Mouse (Mus musculus): Measurements from ENCODE around the gene 1500011B03Rik. TPM values are rescaled to one million over a fixed set of nuclear protein-coding genes. Genes with fewer than 3 reads are reported as not detected.

Gene 1500011B03Rik
- polyA plus RNA-seq, 1 experiment from 2014 or later: 111 TPM

GRCm38 (mm10) chr5:114794609-114795008, 28.7 kb downstream of the 1500011B03Rik start:
- 75% methylated on average over 4 of the region's 4 CpGs for WGBS

GRCm38 (mm10) chr5:114793317-114793716, 30.0 kb downstream of the 1500011B03Rik start:
- Histone ChIP-seq H3K4me1 (ENCODE audit: insufficient read depth, low read length) (peaks cover 14% of the 10 kb centered on the region; the same call in 1 of the 2 replicates), H3K27ac (ENCODE audit: low read length) (no peak overlapping the region), H3K27me3 (ENCODE audit: insufficient read depth, low read length) (no peaks in the 10 kb centered on the region), H3K4me2 (replicated peaks; ENCODE audit: low read depth, low read length) (no peak overlapping the region), H3K9me3 (ENCODE audit: low read length) (no peaks in the 10 kb centered on the region), H3K4me3 (ENCODE audit: low read length) (no peak overlapping the region), H3K36me3 (ENCODE audit: insufficient read depth, low read length) (peaks cover 31% of the 10 kb centered on the region), H3K9ac (replicated peaks; ENCODE audit: low read length) (no peak overlapping the region)
- no peak for ATAC-seq (ENCODE audit: low FRiP score, low TSS enrichment)
- 73% methylated on average over 7 of the region's 7 CpGs for WGBS

More at GRCm38 (mm10) chr5:114794609-114795008, 28.7 kb downstream of the 1500011B03Rik start:
- H3K4me3 ChIP-seq (ENCODE audit: low read length): no peak overlapping the region
- no peaks in the 10 kb centered on the region for H3K27me3 ChIP-seq (ENCODE audit: insufficient read depth, low read length)
- H3K4me1 ChIP-seq (ENCODE audit: insufficient read depth, low read length): peaks cover 14% of the 10 kb centered on the region; the same call in 1 of the 2 replicates
- H3K9me3 ChIP-seq (ENCODE audit: low read length): no peaks in the 10 kb centered on the region
- no peak overlapping the region for H3K27ac ChIP-seq (ENCODE audit: low read length)
- H3K36me3 ChIP-seq (ENCODE audit: insufficient read depth, low read length): peaks cover 34% of the 10 kb centered on the region
- ATAC-seq (ENCODE audit: low FRiP score, low TSS enrichment): no peak
- H3K9ac ChIP-seq (replicated peaks; ENCODE audit: low read length): 0 out of 2 replicates have a peak overlapping the region, but pooled peaks have one; percentile 9
- no peak overlapping the region for H3K4me2 ChIP-seq (replicated peaks; ENCODE audit: low read depth, low read length)

DNA sequence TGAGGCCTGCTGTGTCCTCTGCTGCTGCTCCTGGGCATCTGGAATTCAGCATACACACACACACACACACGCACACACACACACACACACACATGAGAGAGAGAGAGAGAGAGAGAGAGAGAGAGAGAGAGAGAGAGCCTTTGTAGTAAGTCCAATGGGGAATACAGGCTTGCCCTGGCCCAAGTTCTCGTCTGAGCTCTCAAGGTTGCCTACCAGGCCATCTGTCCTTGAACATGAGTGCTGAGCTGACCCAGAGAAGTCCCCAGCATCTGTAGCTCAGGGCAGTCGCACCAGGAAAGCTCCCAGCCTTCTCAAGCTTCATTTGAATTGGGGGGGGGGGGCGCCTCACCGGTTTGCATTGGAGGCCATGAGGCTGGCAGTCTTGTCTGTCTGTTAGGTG, 38.1 kb downstream of the 1500011B03Rik start:
- H3K9me3 ChIP-seq (ENCODE audit: low read length): no peaks in the 10 kb centered on the region
- no peak for ATAC-seq (ENCODE audit: low FRiP score, low TSS enrichment)
- no peaks in the 10 kb centered on the region for H3K27me3 ChIP-seq (ENCODE audit: insufficient read depth, low read length)
- WGBS: 88% methylated on average over 5 of the region's 5 CpGs
- H3K36me3 ChIP-seq (ENCODE audit: insufficient read depth, low read length): peaks cover 13% of the 10 kb centered on the region
- H3K4me1 ChIP-seq (ENCODE audit: insufficient read depth, low read length): peaks cover 13% of the 10 kb centered on the region
- H3K4me3 ChIP-seq (ENCODE audit: low read length): no peak overlapping the region
- no peak overlapping the region for H3K4me2 ChIP-seq (replicated peaks; ENCODE audit: low read depth, low read length)
- H3K27ac ChIP-seq (ENCODE audit: low read length): peak overlapping the region; percentile 40; the same call in 1 of the 2 replicates
- H3K9ac ChIP-seq (replicated peaks; ENCODE audit: low read length): no peak overlapping the region

- 71% methylated on average over 16 of the region's 16 CpGs for WGBS
- Histone ChIP-seq H3K4me1 (ENCODE audit: insufficient read depth, low read length) (peaks cover 18% of the 10 kb centered on the region), H3K4me3 (ENCODE audit: low read length) (no peak overlapping the region), H3K36me3 (ENCODE audit: insufficient read depth, low read length) (peaks cover 13% of the 10 kb centered on the region), H3K9ac (replicated peaks; ENCODE audit: low read length) (no peak overlapping the region), H3K9me3 (ENCODE audit: low read length) (no peaks in the 10 kb centered on the region), H3K27me3 (ENCODE audit: insufficient read depth, low read length) (no peaks in the 10 kb centered on the region), H3K27ac (ENCODE audit: low read length) (peak overlapping the region; percentile 40; the same call in 1 of the 2 replicates), H3K4me2 (replicated peaks; ENCODE audit: low read depth, low read length) (no peak overlapping the region)
- 0 out of 2 replicates have a peak, but pooled peaks have one; percentile 20 for ATAC-seq (ENCODE audit: low FRiP score, low TSS enrichment)
These were observed 38.6 kb downstream of the 1500011B03Rik start for GRCm38 (mm10) chr5:114784622-114785165.

DNA sequence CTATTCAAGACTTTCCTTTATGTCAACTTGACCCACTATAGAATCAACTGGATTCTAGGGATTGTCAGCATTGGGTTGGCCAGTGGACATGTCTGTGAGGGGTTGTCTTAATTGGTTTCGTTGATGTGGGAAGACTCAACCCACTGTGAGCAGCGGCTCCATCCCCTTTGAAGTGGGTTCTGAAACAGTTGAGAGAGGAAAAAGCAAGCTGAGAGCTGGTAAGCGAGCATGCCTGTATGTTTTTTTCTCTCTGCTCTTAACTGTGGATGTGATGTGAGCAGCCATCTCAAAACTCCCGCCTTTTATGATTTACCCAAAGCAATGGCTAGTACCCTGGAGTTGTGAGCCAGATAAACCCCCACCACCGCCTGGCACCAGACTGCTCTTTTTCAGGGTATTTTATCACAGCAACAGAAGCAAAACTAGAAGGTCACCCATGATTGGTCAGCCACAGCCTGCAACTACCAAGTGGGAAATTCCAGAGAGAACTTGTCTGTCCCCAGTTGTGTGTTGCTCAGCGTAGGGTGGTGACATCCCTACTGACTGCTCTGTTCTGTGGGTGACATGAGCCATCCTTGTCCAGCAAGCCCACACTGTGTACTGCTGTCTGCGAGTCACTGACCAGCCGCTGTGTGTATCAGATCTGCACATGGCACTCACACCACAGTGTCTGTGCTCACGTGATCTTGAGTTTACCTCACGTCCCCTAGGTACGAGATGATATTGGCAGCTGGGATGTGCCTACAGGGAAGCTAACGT, 39.7 kb downstream of the 1500011B03Rik start:
- Histone ChIP-seq H3K4me3 (ENCODE audit: low read length) (no peak overlapping the region), H3K9ac (replicated peaks; ENCODE audit: low read length) (no peak overlapping the region), H3K27ac (ENCODE audit: low read length) (no peak overlapping the region), H3K4me1 (ENCODE audit: insufficient read depth, low read length) (peaks cover 18% of the 10 kb centered on the region), H3K9me3 (ENCODE audit: low read length) (no peaks in the 10 kb centered on the region), H3K36me3 (ENCODE audit: insufficient read depth, low read length) (peaks cover 8% of the 10 kb centered on the region), H3K27me3 (ENCODE audit: insufficient read depth, low read length) (no peaks in the 10 kb centered on the region), H3K4me2 (replicated peaks; ENCODE audit: low read depth, low read length) (no peak overlapping the region)
- no peak for ATAC-seq (ENCODE audit: low FRiP score, low TSS enrichment)
- WGBS: 82% methylated on average over 12 of the region's 12 CpGs

- Histone ChIP-seq H3K9ac (replicated peaks; ENCODE audit: low read length) (no peak overlapping the region), H3K4me2 (replicated peaks; ENCODE audit: low read depth, low read length) (no peak overlapping the region), H3K36me3 (ENCODE audit: insufficient read depth, low read length) (peaks cover 8% of the 10 kb centered on the region), H3K9me3 (ENCODE audit: low read length) (no peaks in the 10 kb centered on the region), H3K4me1 (ENCODE audit: insufficient read depth, low read length) (peaks cover 18% of the 10 kb centered on the region), H3K4me3 (ENCODE audit: low read length) (no peak overlapping the region), H3K27ac (ENCODE audit: low read length) (no peak overlapping the region), H3K27me3 (ENCODE audit: insufficient read depth, low read length) (no peaks in the 10 kb centered on the region)
- 73% methylated on average over 9 of the region's 9 CpGs for WGBS
- no peak for ATAC-seq (ENCODE audit: low FRiP score, low TSS enrichment)
These were observed 40.3 kb downstream of the 1500011B03Rik start for GRCm38 (mm10) chr5:114782991-114783390.

- no peak overlapping the region for H3K9ac ChIP-seq (replicated peaks; ENCODE audit: low read length)
- 82% methylated on average over 7 of the region's 7 CpGs for WGBS
- ATAC-seq (ENCODE audit: low FRiP score, low TSS enrichment): no peak
- H3K4me2 ChIP-seq (replicated peaks; ENCODE audit: low read depth, low read length): no peak overlapping the region
- H3K4me1 ChIP-seq (ENCODE audit: insufficient read depth, low read length): peaks cover 25% of the 10 kb centered on the region
- no peaks in the 10 kb centered on the region for H3K36me3 ChIP-seq (ENCODE audit: insufficient read depth, low read length)
- no peak overlapping the region for H3K4me3 ChIP-seq (ENCODE audit: low read length)
- H3K27ac ChIP-seq (ENCODE audit: low read length): no peak overlapping the region
- no peaks in the 10 kb centered on the region for H3K27me3 ChIP-seq (ENCODE audit: insufficient read depth, low read length)
- no peaks in the 10 kb centered on the region for H3K9me3 ChIP-seq (ENCODE audit: low read length)
These were observed 42.4 kb downstream of the 1500011B03Rik start for GRCm38 (mm10) chr5:114780912-114781311.

- no peak overlapping the region for H3K4me3 ChIP-seq (ENCODE audit: low read length)
- H3K36me3 ChIP-seq (ENCODE audit: insufficient read depth, low read length): no peaks in the 10 kb centered on the region
- no peak overlapping the region for H3K9ac ChIP-seq (replicated peaks; ENCODE audit: low read length)
- no peak for ATAC-seq (ENCODE audit: low FRiP score, low TSS enrichment)
- H3K27me3 ChIP-seq (ENCODE audit: insufficient read depth, low read length): no peaks in the 10 kb centered on the region
- peaks cover 33% of the 10 kb centered on the region for H3K4me1 ChIP-seq (ENCODE audit: insufficient read depth, low read length)
- H3K4me2 ChIP-seq (replicated peaks; ENCODE audit: low read depth, low read length): no peak overlapping the region
- H3K27ac ChIP-seq (ENCODE audit: low read length): no peak overlapping the region
- 42% methylated on average over 7 of the region's 7 CpGs for WGBS
- no peaks in the 10 kb centered on the region for H3K9me3 ChIP-seq (ENCODE audit: low read length)
These were observed 43.2 kb downstream of the 1500011B03Rik start for GRCm38 (mm10) chr5:114779956-114780489.

DNA sequence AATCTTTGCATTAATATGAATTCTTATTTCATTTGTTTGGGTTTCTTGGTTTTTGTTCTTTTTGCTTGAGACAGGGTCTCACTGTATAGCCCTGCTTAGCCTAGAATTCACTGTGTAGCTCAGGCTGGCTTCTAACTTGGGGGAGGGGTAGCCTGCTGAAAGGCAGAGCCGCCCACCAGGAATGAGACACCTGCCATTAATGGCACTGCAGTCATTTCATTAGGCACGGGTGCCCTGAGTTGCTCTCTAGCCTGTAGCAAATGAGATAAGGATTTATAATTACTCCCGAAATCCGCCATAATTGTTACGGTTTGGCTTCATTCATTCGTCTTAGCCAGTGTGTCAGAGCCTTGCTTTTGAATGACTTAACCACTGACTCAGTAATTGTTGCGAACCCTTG, 47.1 kb downstream of the 1500011B03Rik start:
- Histone ChIP-seq H3K9me3 (ENCODE audit: low read length) (no peaks in the 10 kb centered on the region), H3K9ac (replicated peaks; ENCODE audit: low read length) (no peak overlapping the region), H3K4me3 (ENCODE audit: low read length) (peak overlapping the region; percentile 85), H3K4me1 (ENCODE audit: insufficient read depth, low read length) (peaks cover 32% of the 10 kb centered on the region), H3K27ac (ENCODE audit: low read length) (no peak overlapping the region), H3K36me3 (ENCODE audit: insufficient read depth, low read length) (no peaks in the 10 kb centered on the region), H3K27me3 (ENCODE audit: insufficient read depth, low read length) (no peaks in the 10 kb centered on the region), H3K4me2 (replicated peaks; ENCODE audit: low read depth, low read length) (peak overlapping the region; percentile 98)
- ATAC-seq (ENCODE audit: low FRiP score, low TSS enrichment): no peak
- WGBS: 61% methylated on average over 7 of the region's 7 CpGs

Measured in kidney, embryonic 16.5 days (tissue).